Mouse (Mus musculus): ENCODE results near the gene Dnm2. TPM values are rescaled to one million over a fixed set of nuclear protein-coding genes. Genes with fewer than 3 reads are reported as not detected.

Gene Dnm2
- 76.1 and 82.5 TPM in 2 replicates for polyA plus RNA-seq (2015; fragmentation: Nextera tagmentation; extraction: Ambion mirVana)

- H3K4me3 ChIP-seq (replicated peaks; ENCODE audit: low read length), result peak within 1 kb of the TSS; percentile 92
- peak within 1 kb of the TSS; percentile 73 for H3K27ac ChIP-seq (ENCODE audit: low read length)
- peak within 1 kb of the TSS; percentile 66 for H3K4me2 ChIP-seq (ENCODE audit: low read length)
- peak; percentile 99 for ATAC-seq
- H3K4me1 ChIP-seq (replicated peaks; ENCODE audit: control insufficient read depth, insufficient read depth, low read length), result peaks cover 32% of the 10 kb centered on the region
- 1% methylated on average over 81 of the region's 82 CpGs for WGBS
- peak within 1 kb of the TSS; percentile 84 for H3K9ac ChIP-seq (replicated peaks; ENCODE audit: low read depth, low read length)
- no peaks in the 10 kb centered on the region for H3K27me3 ChIP-seq (replicated peaks; ENCODE audit: control insufficient read depth, insufficient read depth, low read length)
- H3K36me3 ChIP-seq (ENCODE audit: control insufficient read depth, insufficient read depth), result peaks cover 3% of the 10 kb centered on the region; the same call in 1 of the 2 replicates
- no peaks in the 10 kb centered on the region for H3K9me3 ChIP-seq (ENCODE audit: control insufficient read depth, low read length)
Observed at GRCm38 (mm10) chr9:21424631-21425555, at the start of gene Dnm2. Gene Dnm2 (plus strand): TSS chr9:21424908.

- 92% methylated on average over 3 of the region's 3 CpGs for WGBS
- ATAC-seq, result no peak
- H3K4me1 ChIP-seq (replicated peaks; ENCODE audit: control insufficient read depth, insufficient read depth, low read length), result peaks cover 14% of the 10 kb centered on the region
- H3K9me3 ChIP-seq (ENCODE audit: control insufficient read depth, low read length), result no peaks in the 10 kb centered on the region
- no peaks in the 10 kb centered on the region for H3K27me3 ChIP-seq (replicated peaks; ENCODE audit: control insufficient read depth, insufficient read depth, low read length)
- H3K9ac ChIP-seq (replicated peaks; ENCODE audit: low read depth, low read length), result no peak overlapping the region
- H3K4me3 ChIP-seq (replicated peaks; ENCODE audit: low read length), result no peak overlapping the region
- no peaks in the 10 kb centered on the region for H3K36me3 ChIP-seq (ENCODE audit: control insufficient read depth, insufficient read depth)
- H3K4me2 ChIP-seq (ENCODE audit: low read length), result no peak overlapping the region
- H3K27ac ChIP-seq (ENCODE audit: low read length), result no peak overlapping the region
Observed at GRCm38 (mm10) chr9:21379195-21379594, 45.5 kb upstream of the Dnm2 start.

- Histone ChIP-seq H3K4me1 (replicated peaks; ENCODE audit: control insufficient read depth, insufficient read depth, low read length) (peaks cover 14% of the 10 kb centered on the region), H3K36me3 (ENCODE audit: control insufficient read depth, insufficient read depth) (no peaks in the 10 kb centered on the region), H3K27me3 (replicated peaks; ENCODE audit: control insufficient read depth, insufficient read depth, low read length) (no peaks in the 10 kb centered on the region), H3K9me3 (ENCODE audit: control insufficient read depth, low read length) (no peaks in the 10 kb centered on the region), H3K4me3 (replicated peaks; ENCODE audit: low read length) (no peak overlapping the region), H3K27ac (ENCODE audit: low read length) (no peak overlapping the region), H3K9ac (replicated peaks; ENCODE audit: low read depth, low read length) (no peak overlapping the region), H3K4me2 (ENCODE audit: low read length) (no peak overlapping the region)
- no peak for ATAC-seq
Observed at GRCm38 (mm10) chr9:21380868-21381267, 43.8 kb upstream of the Dnm2 start.

GRCm38 (mm10) chr9:21383966-21384365 lies 40.7 kb upstream of the Dnm2 start:
- Histone ChIP-seq H3K27ac (ENCODE audit: low read length) (no peak overlapping the region), H3K4me1 (replicated peaks; ENCODE audit: control insufficient read depth, insufficient read depth, low read length) (peaks cover 10% of the 10 kb centered on the region; the same call in 1 of the 2 replicates), H3K4me3 (replicated peaks; ENCODE audit: low read length) (no peak overlapping the region), H3K36me3 (ENCODE audit: control insufficient read depth, insufficient read depth) (peaks cover 3% of the 10 kb centered on the region; the same call in 1 of the 2 replicates), H3K4me2 (ENCODE audit: low read length) (no peak overlapping the region), H3K9me3 (ENCODE audit: control insufficient read depth, low read length) (no peaks in the 10 kb centered on the region), H3K27me3 (replicated peaks; ENCODE audit: control insufficient read depth, insufficient read depth, low read length) (no peaks in the 10 kb centered on the region), H3K9ac (replicated peaks; ENCODE audit: low read depth, low read length) (no peak overlapping the region)
- ATAC-seq, result no peak

- no peaks in the 10 kb centered on the region for H3K27me3 ChIP-seq (replicated peaks; ENCODE audit: control insufficient read depth, insufficient read depth, low read length)
- 89% methylated on average over 10 of the region's 10 CpGs for WGBS
- H3K9ac ChIP-seq (replicated peaks; ENCODE audit: low read depth, low read length), result no peak overlapping the region
- H3K4me2 ChIP-seq (ENCODE audit: low read length), result no peak overlapping the region
- ATAC-seq, result no peak
- H3K27ac ChIP-seq (ENCODE audit: low read length), result no peak overlapping the region
- H3K4me3 ChIP-seq (replicated peaks; ENCODE audit: low read length), result no peak overlapping the region
- H3K9me3 ChIP-seq (ENCODE audit: control insufficient read depth, low read length), result no peaks in the 10 kb centered on the region
- no peaks in the 10 kb centered on the region for H3K4me1 ChIP-seq (replicated peaks; ENCODE audit: control insufficient read depth, insufficient read depth, low read length)
- H3K36me3 ChIP-seq (ENCODE audit: control insufficient read depth, insufficient read depth), result peaks cover 61% of the 10 kb centered on the region
Observed at GRCm38 (mm10) chr9:21392646-21393175, 32.0 kb upstream of the Dnm2 start.

- peaks cover 77% of the 10 kb centered on the region for H3K36me3 ChIP-seq (ENCODE audit: control insufficient read depth, insufficient read depth)
- H3K27ac ChIP-seq (ENCODE audit: low read length), result no peak overlapping the region
- 88% methylated on average over 3 of the region's 3 CpGs for WGBS
- no peak overlapping the region for H3K4me3 ChIP-seq (replicated peaks; ENCODE audit: low read length)
- no peak overlapping the region for H3K4me2 ChIP-seq (ENCODE audit: low read length)
- H3K9ac ChIP-seq (replicated peaks; ENCODE audit: low read depth, low read length), result no peak overlapping the region
- H3K4me1 ChIP-seq (replicated peaks; ENCODE audit: control insufficient read depth, insufficient read depth, low read length), result no peaks in the 10 kb centered on the region
- no peak for ATAC-seq
- H3K9me3 ChIP-seq (ENCODE audit: control insufficient read depth, low read length), result no peaks in the 10 kb centered on the region
- H3K27me3 ChIP-seq (replicated peaks; ENCODE audit: control insufficient read depth, insufficient read depth, low read length), result no peaks in the 10 kb centered on the region
Observed at GRCm38 (mm10) chr9:21395692-21396091, 29.0 kb upstream of the Dnm2 start.

GRCm38 (mm10) chr9:21397170-21397569 lies 27.5 kb upstream of the Dnm2 start:
- H3K27ac ChIP-seq (ENCODE audit: low read length), result no peak overlapping the region
- no peak overlapping the region for H3K4me2 ChIP-seq (ENCODE audit: low read length)
- H3K4me1 ChIP-seq (replicated peaks; ENCODE audit: control insufficient read depth, insufficient read depth, low read length), result no peaks in the 10 kb centered on the region
- WGBS, result 96% methylated on average over 3 of the region's 3 CpGs
- H3K27me3 ChIP-seq (replicated peaks; ENCODE audit: control insufficient read depth, insufficient read depth, low read length), result no peaks in the 10 kb centered on the region
- ATAC-seq, result no peak
- H3K4me3 ChIP-seq (replicated peaks; ENCODE audit: low read length), result no peak overlapping the region
- H3K9me3 ChIP-seq (ENCODE audit: control insufficient read depth, low read length), result no peaks in the 10 kb centered on the region
- H3K9ac ChIP-seq (replicated peaks; ENCODE audit: low read depth, low read length), result no peak overlapping the region
- H3K36me3 ChIP-seq (ENCODE audit: control insufficient read depth, insufficient read depth), result peaks cover 79% of the 10 kb centered on the region

GRCm38 (mm10) chr9:21401042-21401441 lies 23.7 kb upstream of the Dnm2 start:
- no peak for ATAC-seq
- Histone ChIP-seq H3K4me1 (replicated peaks; ENCODE audit: control insufficient read depth, insufficient read depth, low read length) (no peaks in the 10 kb centered on the region), H3K4me2 (ENCODE audit: low read length) (no peak overlapping the region), H3K9ac (replicated peaks; ENCODE audit: low read depth, low read length) (no peak overlapping the region), H3K36me3 (ENCODE audit: control insufficient read depth, insufficient read depth) (peaks cover 65% of the 10 kb centered on the region), H3K27ac (ENCODE audit: low read length) (no peak overlapping the region), H3K9me3 (ENCODE audit: control insufficient read depth, low read length) (no peaks in the 10 kb centered on the region), H3K27me3 (replicated peaks; ENCODE audit: control insufficient read depth, insufficient read depth, low read length) (no peaks in the 10 kb centered on the region), H3K4me3 (replicated peaks; ENCODE audit: low read length) (no peak overlapping the region)
- WGBS, result 90% methylated on average over 9 of the region's 9 CpGs

GRCm38 (mm10) chr9:21402764-21403253 lies 21.9 kb upstream of the Dnm2 start:
- H3K4me3 ChIP-seq (replicated peaks; ENCODE audit: low read length), result no peak overlapping the region
- H3K27ac ChIP-seq (ENCODE audit: low read length), result no peak overlapping the region
- H3K4me2 ChIP-seq (ENCODE audit: low read length), result no peak overlapping the region
- H3K4me1 ChIP-seq (replicated peaks; ENCODE audit: control insufficient read depth, insufficient read depth, low read length), result no peaks in the 10 kb centered on the region
- H3K36me3 ChIP-seq (ENCODE audit: control insufficient read depth, insufficient read depth), result peaks cover 58% of the 10 kb centered on the region
- H3K9ac ChIP-seq (replicated peaks; ENCODE audit: low read depth, low read length), result no peak overlapping the region
- no peaks in the 10 kb centered on the region for H3K9me3 ChIP-seq (ENCODE audit: control insufficient read depth, low read length)
- no peaks in the 10 kb centered on the region for H3K27me3 ChIP-seq (replicated peaks; ENCODE audit: control insufficient read depth, insufficient read depth, low read length)
- 90% methylated on average over 11 of the region's 11 CpGs for WGBS
- ATAC-seq, result no peak

Data from forebrain, embryonic 16.5 days (tissue).